Mouse (Mus musculus) retina, postnatal 1 day (tissue): ENCODE results near the gene Cdh22.
A peak's percentile ranks its signal among the peaks of the same experiment; 100 is the strongest.

Source experiments
- DNase-seq: peaks from one replicate; pipeline ENCODE4 v3.0.0-alpha.2; 2012

Gene Cdh22

GRCm38 (mm10) chr2:165145821-165146220, 88.8 kb downstream of the Cdh22 start:
- DNase-seq = no peak

DNA sequence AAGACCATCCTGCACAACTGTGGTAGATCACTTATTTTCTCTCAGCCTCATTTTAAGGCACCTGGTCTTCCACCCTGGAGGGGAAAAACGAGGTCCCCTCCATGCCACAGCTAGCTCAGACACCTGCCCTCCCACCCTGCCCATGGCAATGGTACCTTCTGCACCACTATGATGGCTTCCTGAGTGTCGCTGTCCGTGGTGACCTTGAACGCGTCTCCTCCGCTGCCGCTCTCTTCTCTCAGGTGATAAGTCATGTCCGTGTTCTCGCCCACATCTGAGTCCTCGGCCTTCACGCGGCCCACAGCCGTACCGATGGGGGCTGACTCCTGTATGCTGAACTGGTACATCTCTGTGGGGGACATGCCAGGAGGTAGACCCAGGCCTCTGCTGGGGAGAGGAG, 91.2 kb downstream of the Cdh22 start:
- no peak for DNase-seq

- DNase-seq = peak; percentile 92
These were observed 98.6 kb downstream of the Cdh22 start for GRCm38 (mm10) chr2:165136049-165136448.

DNA sequence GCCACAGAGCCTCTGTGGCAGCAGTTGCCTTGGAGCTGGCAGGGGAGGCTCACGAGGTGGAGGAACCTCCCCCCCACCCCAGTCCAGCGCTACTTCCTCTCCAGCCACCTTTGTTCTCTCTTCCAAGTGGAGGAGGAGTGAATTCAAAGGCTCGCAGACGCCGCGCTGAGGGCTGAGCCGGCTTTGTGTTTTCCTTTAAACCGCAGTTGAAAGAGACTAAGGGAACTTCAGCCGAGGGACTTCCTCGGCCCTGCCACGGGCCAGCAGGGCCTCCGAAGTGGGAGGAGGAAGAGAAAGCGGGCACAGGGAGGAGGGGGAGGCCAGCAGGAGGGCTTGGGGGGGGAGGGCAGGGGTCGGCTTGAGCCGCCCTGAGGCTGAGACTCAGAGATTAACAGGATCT, 101.1 kb downstream of the Cdh22 start:
- DNase-seq = peak; percentile 76

DNA sequence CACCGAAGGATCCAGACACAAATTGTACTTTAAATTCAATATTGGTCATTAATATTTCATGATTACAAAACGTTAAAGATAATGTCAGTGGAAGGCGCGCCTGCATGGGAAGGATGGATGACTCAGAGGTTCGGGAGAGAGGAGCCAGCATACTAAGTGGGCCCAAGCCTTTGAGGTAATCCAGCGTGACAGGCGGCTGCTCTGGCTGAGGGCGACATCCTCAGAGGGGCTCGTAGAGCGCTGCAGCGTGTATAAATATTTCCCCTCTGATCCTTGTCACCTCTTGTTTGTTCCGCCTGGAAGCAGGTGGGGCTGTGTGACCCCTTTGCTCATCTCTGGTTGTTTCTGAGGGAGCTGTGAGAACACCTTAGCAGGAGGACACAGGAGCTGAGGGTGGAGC, 103.2 kb downstream of the Cdh22 start:
- DNase-seq = peak; percentile 90

- DNase-seq = peak; percentile 85
These were observed 105.5 kb downstream of the Cdh22 start for GRCm38 (mm10) chr2:165129189-165129588.

GRCm38 (mm10) chr2:165126896-165127562, 107.6 kb downstream of the Cdh22 start:
- peak; percentile 85 for DNase-seq

DNA sequence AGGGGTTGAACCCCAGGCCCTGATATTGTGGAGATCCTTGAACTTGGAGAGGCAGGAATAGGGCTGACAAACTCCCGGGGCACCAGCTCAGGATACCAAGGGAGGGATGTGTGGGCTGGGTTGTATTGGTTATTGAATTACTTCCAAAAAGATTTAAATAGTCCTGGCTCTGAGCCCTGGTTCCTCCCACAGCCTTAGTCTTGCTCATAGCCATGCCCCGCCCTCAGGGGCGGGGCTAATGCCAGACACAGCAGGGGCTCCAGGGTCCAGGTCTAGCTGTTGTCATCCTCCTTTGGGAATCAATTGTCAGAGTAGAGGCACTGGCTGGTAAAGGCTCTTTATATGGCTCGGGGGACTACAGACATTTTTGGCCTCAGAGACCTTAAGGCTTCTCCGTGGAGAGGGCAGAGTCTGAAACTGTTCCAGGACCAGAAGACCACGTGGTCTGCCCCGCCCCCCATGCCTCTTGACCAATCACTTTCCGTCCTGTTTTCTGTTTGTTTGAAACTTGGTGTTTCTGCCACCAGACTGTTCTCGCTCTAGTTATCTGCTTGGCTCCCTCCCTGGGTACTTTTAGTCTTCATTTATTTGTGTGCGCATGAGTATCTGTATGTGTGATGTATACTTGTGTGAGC, 113.3 kb downstream of the Cdh22 start:
- DNase-seq = peak; percentile 43

DNA sequence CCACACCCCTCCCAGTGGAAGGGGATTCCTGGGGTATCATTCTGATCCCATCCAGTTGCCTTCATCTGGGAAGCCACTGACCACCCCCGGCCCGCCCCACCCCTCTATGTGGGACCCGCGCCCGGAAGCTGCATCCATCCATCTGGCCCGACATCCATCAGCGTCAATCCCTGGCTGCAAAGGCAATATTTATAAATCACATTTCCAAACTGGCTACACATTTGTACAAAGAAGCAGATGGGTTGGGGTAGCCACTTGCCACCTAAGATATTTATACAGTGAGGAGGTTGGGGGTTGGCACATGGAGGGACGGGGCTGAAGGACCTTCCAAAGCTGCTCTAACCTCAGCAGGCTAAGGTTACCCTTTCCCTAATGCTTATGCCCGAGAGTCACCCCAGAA, 113.9 kb downstream of the Cdh22 start:
- no peak for DNase-seq

DNA sequence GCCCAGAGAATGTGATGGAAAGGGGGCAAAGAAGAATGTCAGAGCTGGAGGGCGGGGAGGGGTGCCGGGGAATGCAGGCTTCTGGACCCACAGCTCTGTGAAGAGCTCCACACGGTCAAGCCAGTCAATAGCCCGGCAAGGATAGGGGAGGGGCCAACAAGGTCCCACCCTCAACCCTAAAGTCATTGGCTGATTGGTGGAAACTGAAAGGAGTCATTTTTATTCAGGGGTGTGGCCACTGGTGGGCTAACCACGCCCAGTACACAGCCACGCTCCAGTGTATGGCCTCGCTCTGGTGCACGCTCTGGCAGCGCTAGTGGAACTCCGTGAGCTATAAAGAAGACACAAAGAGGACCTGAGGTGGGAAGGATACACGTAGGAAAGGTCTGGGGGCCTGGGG, 120.9 kb downstream of the Cdh22 start:
- peak; percentile 81 for DNase-seq

DNA sequence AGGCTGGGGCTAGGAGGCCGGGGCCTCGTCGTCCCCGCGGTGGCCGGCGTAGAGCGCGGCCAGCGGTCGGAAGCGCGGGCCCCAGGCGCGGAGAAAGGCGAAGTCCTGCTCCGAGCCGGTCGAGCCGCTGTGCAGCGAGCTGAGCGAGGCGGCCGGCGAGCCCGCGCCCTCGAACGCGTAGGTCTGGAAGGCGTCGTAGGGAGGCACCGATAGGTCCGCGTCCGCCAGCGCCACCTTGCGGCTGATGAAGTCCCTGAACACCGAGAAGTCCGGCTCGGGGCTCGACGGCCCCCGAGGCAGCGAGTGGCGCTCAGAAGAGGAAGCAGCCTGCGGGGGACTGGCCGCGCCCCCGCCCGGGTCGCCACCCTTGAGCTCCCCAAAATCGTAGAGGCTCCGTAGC, 122.5 kb downstream of the Cdh22 start:
- DNase-seq = peak; percentile 92

GRCm38 (mm10) chr2:165106585-165106984, 128.1 kb downstream of the Cdh22 start:
- DNase-seq = peak; percentile 87

DNA sequence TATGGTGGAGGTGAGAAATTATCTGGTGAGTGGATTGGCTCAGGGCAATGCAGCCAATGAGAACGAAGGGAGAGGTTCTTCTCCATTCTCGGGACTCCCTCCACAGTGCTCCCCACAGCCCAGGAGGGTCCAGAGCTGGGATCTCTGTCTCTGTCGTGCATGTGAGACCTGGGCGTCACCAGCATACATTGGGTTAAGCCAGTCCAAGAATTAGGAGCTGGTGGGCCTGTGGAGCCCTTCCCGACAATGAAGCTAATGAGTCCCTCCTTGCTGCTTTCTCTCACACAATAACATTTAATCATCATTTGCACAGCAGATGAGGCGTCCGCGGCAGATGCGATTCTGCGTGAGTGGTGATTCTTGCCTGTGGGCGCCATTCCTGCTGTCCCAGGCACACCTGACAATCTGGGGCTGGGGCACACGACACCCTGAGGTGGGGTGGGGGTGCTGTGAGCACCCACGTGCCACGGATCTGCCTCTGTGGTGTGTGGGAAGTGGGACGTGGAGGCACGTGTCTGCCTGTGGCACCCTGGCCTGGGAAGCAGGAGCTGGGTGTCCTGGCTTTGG, 129.1 kb downstream of the Cdh22 start:
- peak; percentile 55 for DNase-seq

GRCm38 (mm10) chr2:165102920-165103319, 131.7 kb downstream of the Cdh22 start:
- no peak for DNase-seq

DNA sequence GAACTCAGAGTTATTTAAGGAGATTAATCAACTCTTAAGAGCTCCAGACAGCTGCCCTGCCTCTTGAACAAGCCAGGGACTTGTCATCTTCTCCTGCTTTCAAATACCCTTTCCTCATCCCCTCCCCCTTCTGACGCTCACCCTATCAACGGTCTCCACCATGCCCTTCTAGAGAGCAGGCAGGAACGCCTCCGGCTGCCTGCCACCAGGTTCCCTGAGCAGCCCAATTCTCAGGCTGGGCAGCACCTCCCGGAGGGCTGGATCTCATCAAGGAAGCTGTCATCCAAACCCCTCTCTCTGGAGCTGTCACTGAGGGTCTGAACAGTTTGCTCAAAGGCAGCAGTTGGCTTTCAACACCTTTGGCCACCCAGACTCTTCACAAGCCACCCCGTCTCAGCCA, 133.9 kb downstream of the Cdh22 start:
- peak; percentile 65 for DNase-seq

GRCm38 (mm10) chr2:165098861-165099260, 135.8 kb downstream of the Cdh22 start:
- no peak for DNase-seq

DNA sequence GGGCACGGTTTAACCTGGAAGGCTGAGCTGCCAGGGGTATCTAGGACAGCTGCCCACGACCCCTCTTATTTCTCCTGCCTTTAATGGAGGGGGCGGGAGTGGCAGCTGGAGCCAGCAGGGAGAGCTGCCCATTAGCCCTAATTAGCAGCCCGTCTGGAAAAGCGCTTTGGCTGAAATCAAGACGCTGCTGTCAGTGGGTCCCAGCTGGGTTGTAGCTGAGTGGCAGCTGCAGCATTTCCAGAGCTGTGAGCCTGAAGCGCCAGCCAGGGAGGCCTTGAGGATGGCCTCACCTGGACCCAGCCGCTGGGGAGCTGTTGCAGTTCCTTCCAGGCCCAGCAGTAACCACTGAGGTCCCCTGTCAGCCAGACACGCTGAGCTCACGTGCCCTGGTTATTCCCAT, 138.3 kb downstream of the Cdh22 start:
- DNase-seq = peak; percentile 92

GRCm38 (mm10) chr2:165092393-165092792, 142.3 kb downstream of the Cdh22 start:
- DNase-seq = peak; percentile 81

DNA sequence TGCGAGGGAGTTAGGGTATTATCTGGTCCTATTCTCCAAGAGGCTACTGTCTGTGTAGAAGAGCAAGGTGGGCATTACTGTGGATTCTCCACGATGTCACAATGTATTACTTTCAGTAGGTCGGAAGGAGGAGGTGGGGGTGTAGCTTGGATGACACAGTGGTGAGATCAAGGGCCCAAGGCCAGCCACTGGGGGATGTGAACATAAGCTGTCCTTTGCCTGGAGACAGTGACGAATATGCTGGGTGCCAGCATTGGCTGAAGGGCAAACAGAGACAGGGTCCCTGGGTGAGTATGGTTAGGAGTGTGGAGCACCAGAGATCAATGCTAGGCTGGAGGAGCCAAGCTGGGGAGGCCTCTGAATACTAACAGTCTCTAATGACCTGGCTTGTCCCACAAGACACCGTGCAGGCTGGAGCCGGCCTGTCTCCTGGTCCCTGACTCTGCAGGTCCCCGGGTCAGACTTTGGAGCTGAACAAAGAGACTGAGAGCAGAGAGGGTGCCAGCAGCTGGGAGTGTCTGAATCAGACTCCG, 143.2 kb downstream of the Cdh22 start:
- peak; percentile 57 for DNase-seq

DNA sequence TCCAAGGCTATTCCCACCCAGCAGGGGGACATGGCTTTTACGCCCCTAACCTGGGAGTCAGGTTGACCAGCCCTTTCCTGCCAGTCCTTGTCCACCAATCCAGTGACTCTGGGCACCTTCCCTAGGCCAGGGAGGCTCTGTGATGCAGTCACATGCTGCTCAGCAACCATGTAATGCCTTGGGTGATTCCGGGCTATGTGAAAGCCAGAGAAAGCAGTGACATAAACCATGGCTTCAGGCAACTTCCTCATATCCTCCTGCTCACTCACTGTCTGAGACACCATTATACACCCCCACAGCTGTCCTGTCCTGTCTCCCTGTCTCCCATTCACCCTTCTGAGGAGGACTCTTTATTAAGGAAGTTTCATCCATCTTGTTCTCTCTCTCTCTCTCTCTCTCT, 144.0 kb downstream of the Cdh22 start, which contains the start of gene 1700025C18Rik:
TSS of gene 1700025C18Rik (minus strand) at position 101 of the 400 bp plus-strand sequence.
- no peak for DNase-seq

DNA sequence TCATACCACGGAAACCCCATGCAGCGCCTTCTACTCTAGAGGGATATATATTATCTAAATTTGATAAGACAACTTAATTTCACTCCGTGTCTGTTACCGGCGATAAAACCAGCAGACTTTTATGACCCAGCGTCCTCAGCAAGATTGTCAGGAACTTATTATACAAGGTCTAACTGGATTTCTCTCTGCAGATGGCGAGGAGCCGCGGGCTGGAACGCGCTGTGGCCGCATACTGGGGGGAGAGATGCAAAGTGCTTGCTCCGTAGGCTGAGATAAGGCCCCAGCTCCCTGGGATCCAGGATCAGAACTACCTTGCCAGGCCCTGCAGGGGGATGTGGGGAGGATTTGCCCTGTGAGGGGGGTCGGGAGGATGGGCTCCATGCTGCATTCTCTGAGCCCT, 145.2 kb downstream of the Cdh22 start:
- DNase-seq = no peak

GRCm38 (mm10) chr2:165086634-165087033, 148.0 kb downstream of the Cdh22 start:
- peak; percentile 56 for DNase-seq

- DNase-seq = peak; percentile 64
These were observed 153.4 kb downstream of the Cdh22 start for GRCm38 (mm10) chr2:165081257-165081656.

- no peak for DNase-seq
These were observed 154.0 kb downstream of the Cdh22 start for GRCm38 (mm10) chr2:165080657-165081056.
